Mouse (Mus musculus): ENCODE measurements around the gene Ddx39b.
A peak's percentile ranks its signal among the peaks of the same experiment; 100 is the strongest.

The Ddx39b gene

GRCm38 (mm10) chr17:35241305-35242014, at the start of gene Ddx39b:
Gene Ddx39b, plus strand, starts transcription at chr17:35241746.
- Histone ChIP-seq H3K36me3 (ENCODE audit: control insufficient read depth, insufficient read depth, low read length, poor library complexity, severe bottlenecking) (peaks cover 15% of the 10 kb centered on the region), H3K27me3 (ENCODE audit: control insufficient read depth, insufficient read depth, low read length, poor library complexity, severe bottlenecking) (no peaks in the 10 kb centered on the region)
- DNase-seq (ENCODE audit: low read depth, low spot score) = peak; percentile 97

- Histone ChIP-seq H3K27me3 (ENCODE audit: control insufficient read depth, insufficient read depth, low read length, poor library complexity, severe bottlenecking) (no peaks in the 10 kb centered on the region), H3K36me3 (ENCODE audit: control insufficient read depth, insufficient read depth, low read length, poor library complexity, severe bottlenecking) (peaks cover 13% of the 10 kb centered on the region)
Measured at GRCm38 (mm10) chr17:35192924-35193323, 48.6 kb upstream of the Ddx39b start.

GRCm38 (mm10) chr17:35193881-35194843, 47.4 kb upstream of the Ddx39b start, which contains the start of gene Ltb:
Gene Ltb, plus strand, starts transcription at chr17:35194439.
- Histone ChIP-seq H3K36me3 (ENCODE audit: control insufficient read depth, insufficient read depth, low read length, poor library complexity, severe bottlenecking) (peaks cover 16% of the 10 kb centered on the region), H3K27me3 (ENCODE audit: control insufficient read depth, insufficient read depth, low read length, poor library complexity, severe bottlenecking) (no peaks in the 10 kb centered on the region)
- peak; percentile 69 for DNase-seq (ENCODE audit: low read depth, low spot score)

More at GRCm38 (mm10) chr17:35192924-35193323, 48.6 kb upstream of the Ddx39b start:
- peak; percentile 53 for DNase-seq (ENCODE audit: low read depth, low spot score)

- H3K36me3 ChIP-seq (ENCODE audit: control insufficient read depth, insufficient read depth, low read length, poor library complexity, severe bottlenecking) = peaks cover 22% of the 10 kb centered on the region
- no peaks in the 10 kb centered on the region for H3K27me3 ChIP-seq (ENCODE audit: control insufficient read depth, insufficient read depth, low read length, poor library complexity, severe bottlenecking)
- peak; percentile 46 for DNase-seq (ENCODE audit: low read depth, low spot score)
Measured at GRCm38 (mm10) chr17:35194844-35195630, 46.5 kb upstream of the Ddx39b start.

GRCm38 (mm10) chr17:35195631-35196320, 45.8 kb upstream of the Ddx39b start:
- H3K27me3 ChIP-seq (ENCODE audit: control insufficient read depth, insufficient read depth, low read length, poor library complexity, severe bottlenecking) = no peaks in the 10 kb centered on the region
- peaks cover 23% of the 10 kb centered on the region for H3K36me3 ChIP-seq (ENCODE audit: control insufficient read depth, insufficient read depth, low read length, poor library complexity, severe bottlenecking)
- DNase-seq (ENCODE audit: low read depth, low spot score) = peak; percentile 93

GRCm38 (mm10) chr17:35196321-35196641, 45.3 kb upstream of the Ddx39b start:
- no peaks in the 10 kb centered on the region for H3K27me3 ChIP-seq (ENCODE audit: control insufficient read depth, insufficient read depth, low read length, poor library complexity, severe bottlenecking)
- DNase-seq (ENCODE audit: low read depth, low spot score) = no peak
- peaks cover 23% of the 10 kb centered on the region for H3K36me3 ChIP-seq (ENCODE audit: control insufficient read depth, insufficient read depth, low read length, poor library complexity, severe bottlenecking)

GRCm38 (mm10) chr17:35197126-35197525, 44.4 kb upstream of the Ddx39b start:
- peaks cover 23% of the 10 kb centered on the region for H3K36me3 ChIP-seq (ENCODE audit: control insufficient read depth, insufficient read depth, low read length, poor library complexity, severe bottlenecking)
- peak; percentile 63 for DNase-seq (ENCODE audit: low read depth, low spot score)
- no peaks in the 10 kb centered on the region for H3K27me3 ChIP-seq (ENCODE audit: control insufficient read depth, insufficient read depth, low read length, poor library complexity, severe bottlenecking)

GRCm38 (mm10) chr17:35198029-35198428, 43.5 kb upstream of the Ddx39b start:
- DNase-seq (ENCODE audit: low read depth, low spot score) = no peak
- Histone ChIP-seq H3K27me3 (ENCODE audit: control insufficient read depth, insufficient read depth, low read length, poor library complexity, severe bottlenecking) (no peaks in the 10 kb centered on the region), H3K36me3 (ENCODE audit: control insufficient read depth, insufficient read depth, low read length, poor library complexity, severe bottlenecking) (peaks cover 23% of the 10 kb centered on the region)

GRCm38 (mm10) chr17:35198946-35199345, 42.6 kb upstream of the Ddx39b start:
- no peak for DNase-seq (ENCODE audit: low read depth, low spot score)

GRCm38 (mm10) chr17:35200398-35200797, 41.1 kb upstream of the Ddx39b start:
- peak; percentile 86 for DNase-seq (ENCODE audit: low read depth, low spot score)
- peaks cover 19% of the 10 kb centered on the region for H3K36me3 ChIP-seq (ENCODE audit: control insufficient read depth, insufficient read depth, low read length, poor library complexity, severe bottlenecking)
- H3K27me3 ChIP-seq (ENCODE audit: control insufficient read depth, insufficient read depth, low read length, poor library complexity, severe bottlenecking) = no peaks in the 10 kb centered on the region

More at GRCm38 (mm10) chr17:35198946-35199345, 42.6 kb upstream of the Ddx39b start:
- Histone ChIP-seq H3K27me3 (ENCODE audit: control insufficient read depth, insufficient read depth, low read length, poor library complexity, severe bottlenecking) (no peaks in the 10 kb centered on the region), H3K36me3 (ENCODE audit: control insufficient read depth, insufficient read depth, low read length, poor library complexity, severe bottlenecking) (peaks cover 23% of the 10 kb centered on the region)

- Histone ChIP-seq H3K27me3 (ENCODE audit: control insufficient read depth, insufficient read depth, low read length, poor library complexity, severe bottlenecking) (no peaks in the 10 kb centered on the region), H3K36me3 (ENCODE audit: control insufficient read depth, insufficient read depth, low read length, poor library complexity, severe bottlenecking) (peaks cover 13% of the 10 kb centered on the region; the same call in 1 of the 2 replicates)
- peak; percentile 63 for DNase-seq (ENCODE audit: low read depth, low spot score)
Measured at GRCm38 (mm10) chr17:35201128-35201527, 40.4 kb upstream of the Ddx39b start.

- Histone ChIP-seq H3K36me3 (ENCODE audit: control insufficient read depth, insufficient read depth, low read length, poor library complexity, severe bottlenecking) (peaks cover 10% of the 10 kb centered on the region; the same call in 1 of the 2 replicates), H3K27me3 (ENCODE audit: control insufficient read depth, insufficient read depth, low read length, poor library complexity, severe bottlenecking) (no peaks in the 10 kb centered on the region)
- DNase-seq (ENCODE audit: low read depth, low spot score) = peak; percentile 80
Measured at GRCm38 (mm10) chr17:35201787-35202186, 39.8 kb upstream of the Ddx39b start, which contains the start of gene Tnf. Gene Tnf, minus strand, starts transcription at chr17:35202007.

GRCm38 (mm10) chr17:35202442-35202841, 39.1 kb upstream of the Ddx39b start:
- H3K27me3 ChIP-seq (ENCODE audit: control insufficient read depth, insufficient read depth, low read length, poor library complexity, severe bottlenecking) = no peaks in the 10 kb centered on the region
- DNase-seq (ENCODE audit: low read depth, low spot score) = no peak
- H3K36me3 ChIP-seq (ENCODE audit: control insufficient read depth, insufficient read depth, low read length, poor library complexity, severe bottlenecking) = peaks cover 10% of the 10 kb centered on the region; the same call in 1 of the 2 replicates
